Mouse (Mus musculus): ENCODE data around the gene Gm26602. TPM values are rescaled to one million over a fixed set of nuclear protein-coding genes. Genes with fewer than 3 reads are reported as not detected.
"Not testable (repeated sequence)": the region's sequence is repeated elsewhere in the genome, so short reads cannot be mapped to it uniquely, and the experiment has no call there.

The Gm26602 gene
- polyA plus RNA-seq, 1 experiment from 2014 or later, result not detected

DNA sequence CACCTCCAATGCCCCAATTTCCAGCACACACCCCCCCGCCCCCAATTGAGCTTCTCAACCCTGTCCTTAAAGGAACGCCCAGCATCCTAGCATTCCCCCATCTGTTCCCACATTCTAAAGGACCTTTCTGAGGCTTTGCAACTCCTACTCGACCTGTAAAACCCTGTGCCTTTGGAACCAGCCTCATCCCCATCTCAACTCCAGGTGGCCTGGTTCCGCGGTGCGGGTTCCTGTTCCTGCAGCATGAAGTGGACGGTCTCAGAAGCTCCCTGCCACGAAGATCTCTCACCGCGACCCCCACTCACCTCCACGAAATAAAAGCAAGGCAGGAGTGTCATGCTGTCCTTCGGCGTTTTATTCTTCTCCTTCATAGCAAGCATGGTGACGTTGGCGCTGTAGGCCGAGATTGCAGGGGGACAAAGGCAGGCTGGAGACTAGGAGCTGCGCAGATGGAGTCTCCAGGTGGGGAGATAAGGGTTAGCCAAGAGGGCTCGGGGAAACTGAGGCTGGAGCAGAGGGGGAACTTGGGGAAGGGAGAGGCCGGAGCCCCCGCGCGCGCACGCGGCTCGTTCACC is 36.9 kb upstream of the Gm26602 start:
- H3K27me3 ChIP-seq, result no peaks in the 10 kb centered on the region
- H3K36me3 ChIP-seq, result 0 out of 2 replicates have a peak, but pooled peaks cover 5% of the 10 kb centered on the region
- under 1% methylated on average over 26 of the region's 26 CpGs for WGBS
- H3K4me1 ChIP-seq, result peaks cover 32% of the 10 kb centered on the region
- peak overlapping the region; percentile 80 for H3K27ac ChIP-seq
- peak overlapping the region; percentile 71 for H3K4me3 ChIP-seq
- peak overlapping the region; percentile 78 for H3K9ac ChIP-seq
- H3K4me2 ChIP-seq, result peak overlapping the region; percentile 89
- no peak for ATAC-seq (ENCODE audit: insufficient number of reproducible peaks, low FRiP score, low TSS enrichment, low read depth)
- H3K9me3 ChIP-seq, result no peaks in the 10 kb centered on the region

DNA sequence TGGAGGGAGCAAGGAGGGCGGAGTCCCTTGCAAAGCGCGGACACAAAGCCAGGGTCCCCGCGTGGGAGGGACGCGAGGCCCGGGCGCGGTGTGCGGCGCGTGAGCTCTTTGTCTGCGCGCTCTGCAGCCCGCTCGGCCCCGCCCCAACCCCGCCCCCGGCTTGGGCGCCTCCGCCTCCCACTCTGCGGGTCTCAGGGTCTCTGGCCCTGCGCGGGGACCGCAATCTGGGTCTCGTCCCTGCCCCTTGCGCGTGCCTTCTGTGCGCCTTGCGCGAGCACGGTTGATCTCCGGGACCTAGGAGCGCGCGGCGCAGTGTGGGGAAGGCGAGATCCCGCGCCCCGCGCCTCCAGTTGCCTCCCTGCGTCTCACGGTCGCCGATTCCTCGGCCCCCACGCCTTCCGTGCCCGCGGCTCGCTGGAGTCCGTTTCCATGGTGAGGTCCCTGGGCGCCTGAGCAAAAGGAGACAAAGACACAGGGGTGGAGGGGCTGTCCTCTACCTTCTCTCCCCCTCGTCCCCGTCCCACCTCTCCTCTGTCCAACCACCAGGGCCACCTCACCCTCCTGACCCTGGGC is 36.3 kb upstream of the Gm26602 start, which contains the start of the genes Prtn3 and Plppr3:
Prtn3 (plus strand) TSS at position 187 of the 573 bp plus-strand sequence.
Plppr3 (minus strand) TSS at position 345 of the 573 bp plus-strand sequence.
- Histone ChIP-seq H3K4me3 (peak within 1 kb of the TSS; percentile 71), H3K9ac (peak within 1 kb of the TSS; percentile 78), H3K4me1 (peaks cover 32% of the 10 kb centered on the region), H3K36me3 (0 out of 2 replicates have a peak, but pooled peaks cover 2% of the 10 kb centered on the region), H3K27ac (peak within 1 kb of the TSS; percentile 80), H3K27me3 (no peaks in the 10 kb centered on the region), H3K9me3 (no peaks in the 10 kb centered on the region), H3K4me2 (peak within 1 kb of the TSS; percentile 89)
- ATAC-seq (ENCODE audit: insufficient number of reproducible peaks, low FRiP score, low TSS enrichment, low read depth), result peak; percentile 75
- WGBS, result under 1% methylated on average over 52 of the region's 57 CpGs

GRCm38 (mm10) chr10:79877174-79877573 is 33.5 kb upstream of the Gm26602 start:
- WGBS, result 67% methylated on average over 1 of the region's 1 CpGs
- Histone ChIP-seq H3K9me3 (no peaks in the 10 kb centered on the region), H3K9ac (no peak overlapping the region), H3K4me2 (no peak overlapping the region), H3K36me3 (no peaks in the 10 kb centered on the region), H3K27ac (no peak overlapping the region), H3K4me1 (peaks cover 39% of the 10 kb centered on the region), H3K27me3 (peaks cover 6% of the 10 kb centered on the region; the same call in 1 of the 2 replicates), H3K4me3 (no peak overlapping the region)
- ATAC-seq (ENCODE audit: insufficient number of reproducible peaks, low FRiP score, low TSS enrichment, low read depth), result no peak

- H3K27me3 ChIP-seq, result peaks cover 10% of the 10 kb centered on the region; the same call in 1 of the 2 replicates
- no peak for ATAC-seq (ENCODE audit: insufficient number of reproducible peaks, low FRiP score, low TSS enrichment, low read depth)
- H3K9ac ChIP-seq, result no peak overlapping the region
- no peaks in the 10 kb centered on the region for H3K36me3 ChIP-seq
- no peak overlapping the region for H3K4me2 ChIP-seq
- no peak overlapping the region for H3K4me3 ChIP-seq
- H3K9me3 ChIP-seq, result no peaks in the 10 kb centered on the region
- H3K4me1 ChIP-seq, result peaks cover 41% of the 10 kb centered on the region
- no peak overlapping the region; the same call in 1 of the 2 replicates for H3K27ac ChIP-seq
- WGBS, result 52% methylated on average over 12 of the region's 12 CpGs
These were observed 32.9 kb upstream of the Gm26602 start for GRCm38 (mm10) chr10:79877757-79878156.

- H3K9ac ChIP-seq, result no peak overlapping the region
- H3K27me3 ChIP-seq, result peaks cover 12% of the 10 kb centered on the region; the same call in 1 of the 2 replicates
- no peak overlapping the region for H3K4me3 ChIP-seq
- no peaks in the 10 kb centered on the region for H3K9me3 ChIP-seq
- H3K4me1 ChIP-seq, result peaks cover 42% of the 10 kb centered on the region
- H3K27ac ChIP-seq, result no peak overlapping the region
- H3K36me3 ChIP-seq, result no peaks in the 10 kb centered on the region
- WGBS, result 34% methylated on average over 3 of the region's 3 CpGs
- no peak overlapping the region for H3K4me2 ChIP-seq
- ATAC-seq (ENCODE audit: insufficient number of reproducible peaks, low FRiP score, low TSS enrichment, low read depth), result no peak
These were observed 31.1 kb upstream of the Gm26602 start for GRCm38 (mm10) chr10:79879527-79879926.

DNA sequence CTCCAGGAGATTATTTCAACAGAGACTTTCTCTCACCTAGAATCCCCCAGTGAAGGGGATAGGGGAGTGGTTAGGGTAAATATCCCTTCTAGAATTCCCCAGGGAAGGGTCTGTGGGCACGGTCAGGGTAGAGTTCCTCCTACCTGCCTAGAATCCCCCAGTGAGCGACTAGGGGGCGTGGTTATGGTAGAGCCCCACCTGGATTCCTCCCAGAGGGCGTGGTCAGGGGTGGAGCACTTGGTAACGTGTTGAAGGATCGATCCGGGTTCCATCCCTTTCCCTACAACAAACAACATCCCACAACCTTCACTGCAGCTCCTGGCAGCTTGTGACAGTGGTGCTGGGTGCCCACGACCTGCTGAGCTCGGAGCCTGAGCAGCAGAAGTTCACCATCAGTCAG is 29.9 kb upstream of the Gm26602 start:
- WGBS, result 16% methylated on average over 9 of the region's 9 CpGs
- ATAC-seq (ENCODE audit: insufficient number of reproducible peaks, low FRiP score, low TSS enrichment, low read depth), result no peak

GRCm38 (mm10) chr10:79881981-79882380 is 28.7 kb upstream of the Gm26602 start:
- WGBS, result 6% methylated on average over 22 of the region's 22 CpGs
- H3K9me3 ChIP-seq, result no peaks in the 10 kb centered on the region
- no peak overlapping the region for H3K27ac ChIP-seq
- H3K27me3 ChIP-seq, result peaks cover 12% of the 10 kb centered on the region; the same call in 1 of the 2 replicates
- no peak overlapping the region for H3K9ac ChIP-seq
- peaks cover 34% of the 10 kb centered on the region for H3K4me1 ChIP-seq
- ATAC-seq (ENCODE audit: insufficient number of reproducible peaks, low FRiP score, low TSS enrichment, low read depth), result no peak
- H3K4me3 ChIP-seq, result peak overlapping the region; percentile 9; the same call in 1 of the 2 replicates
- H3K36me3 ChIP-seq, result no peaks in the 10 kb centered on the region
- peak overlapping the region; percentile 40 for H3K4me2 ChIP-seq

More for the DNA sequence above, 29.9 kb upstream of the Gm26602 start:
- H3K36me3 ChIP-seq, result no peaks in the 10 kb centered on the region
- no peak overlapping the region for H3K4me2 ChIP-seq
- H3K9me3 ChIP-seq, result no peaks in the 10 kb centered on the region
- peaks cover 34% of the 10 kb centered on the region for H3K4me1 ChIP-seq
- no peak overlapping the region for H3K27ac ChIP-seq
- no peak overlapping the region for H3K9ac ChIP-seq
- peaks cover 12% of the 10 kb centered on the region; the same call in 1 of the 2 replicates for H3K27me3 ChIP-seq
- H3K4me3 ChIP-seq, result no peak overlapping the region

- Histone ChIP-seq H3K4me2 (no peak overlapping the region), H3K4me1 (peaks cover 28% of the 10 kb centered on the region), H3K9ac (no peak overlapping the region), H3K27ac (no peak overlapping the region), H3K9me3 (no peaks in the 10 kb centered on the region), H3K27me3 (peaks cover 12% of the 10 kb centered on the region; the same call in 1 of the 2 replicates), H3K4me3 (no peak overlapping the region), H3K36me3 (no peaks in the 10 kb centered on the region)
- no peak for ATAC-seq (ENCODE audit: insufficient number of reproducible peaks, low FRiP score, low TSS enrichment, low read depth)
- 16% methylated on average over 22 of the region's 22 CpGs for WGBS
These were observed 27.2 kb upstream of the Gm26602 start for GRCm38 (mm10) chr10:79883297-79884084.

- H3K36me3 ChIP-seq, result no peaks in the 10 kb centered on the region
- WGBS, result 60% methylated on average over 4 of the region's 4 CpGs
- no peak overlapping the region for H3K9ac ChIP-seq
These were observed 26.2 kb upstream of the Gm26602 start for GRCm38 (mm10) chr10:79884446-79884845.

GRCm38 (mm10) chr10:79884938-79885337 is 25.7 kb upstream of the Gm26602 start:
- H3K27me3 ChIP-seq, result peaks cover 12% of the 10 kb centered on the region; the same call in 1 of the 2 replicates
- H3K27ac ChIP-seq; H3K4me2 ChIP-seq; H3K4me3 ChIP-seq; H3K9me3 ChIP-seq; H3K36me3 ChIP-seq; H3K9ac ChIP-seq; ATAC-seq (ENCODE audit: insufficient number of reproducible peaks, low FRiP score, low TSS enrichment, low read depth): not testable (repeated sequence)
- WGBS, result 59% methylated on average over 3 of the region's 3 CpGs
- H3K4me1 ChIP-seq, result peaks cover 28% of the 10 kb centered on the region

More at GRCm38 (mm10) chr10:79884446-79884845, 26.2 kb upstream of the Gm26602 start:
- H3K9me3 ChIP-seq, result no peaks in the 10 kb centered on the region
- H3K4me3 ChIP-seq, result no peak overlapping the region
- no peak overlapping the region for H3K4me2 ChIP-seq
- no peak for ATAC-seq (ENCODE audit: insufficient number of reproducible peaks, low FRiP score, low TSS enrichment, low read depth)
- peaks cover 12% of the 10 kb centered on the region; the same call in 1 of the 2 replicates for H3K27me3 ChIP-seq
- no peak overlapping the region for H3K27ac ChIP-seq
- H3K4me1 ChIP-seq, result peaks cover 28% of the 10 kb centered on the region

- no peaks in the 10 kb centered on the region for H3K9me3 ChIP-seq
- H3K36me3 ChIP-seq, result no peaks in the 10 kb centered on the region
- no peak within 1 kb of the TSS for H3K4me2 ChIP-seq
- no peak within 1 kb of the TSS for H3K9ac ChIP-seq
- peaks cover 28% of the 10 kb centered on the region for H3K4me1 ChIP-seq
- H3K27me3 ChIP-seq, result peaks cover 11% of the 10 kb centered on the region; the same call in 1 of the 2 replicates
- H3K4me3 ChIP-seq, result no peak within 1 kb of the TSS
- no peak within 1 kb of the TSS for H3K27ac ChIP-seq
- WGBS, result 80% methylated on average over 6 of the region's 6 CpGs
- ATAC-seq (ENCODE audit: insufficient number of reproducible peaks, low FRiP score, low TSS enrichment, low read depth), result no peak
These were observed 24.6 kb upstream of the Gm26602 start, which contains the start of gene Elane for GRCm38 (mm10) chr10:79886054-79886453. Gene Elane (plus strand): TSS chr10:79886247.
